Mouse (Mus musculus): ENCODE measurements around the gene Col6a6.

GRCm38 (mm10) chr9:105811458-105811857, 16.5 kb downstream of the Col6a6 start:
- TF ChIP-seq CTCF (conservative IDR thresholded peaks at IDR 0.05; ENCODE audit: insufficient read depth, insufficient read length, low read depth, low read length) (no peak), POLR2A (IDR thresholded peaks at IDR 0.05; ENCODE audit: low read depth, low read length) (no peak)
